Mouse (Mus musculus): ENCODE data around the gene Zfp292.
A peak's percentile ranks its signal among the peaks of the same experiment; 100 is the strongest.
"Not testable (repeated sequence)": the region's sequence is repeated elsewhere in the genome, so short reads cannot be mapped to it uniquely, and the experiment has no call there.

Zfp292 gene

DNA sequence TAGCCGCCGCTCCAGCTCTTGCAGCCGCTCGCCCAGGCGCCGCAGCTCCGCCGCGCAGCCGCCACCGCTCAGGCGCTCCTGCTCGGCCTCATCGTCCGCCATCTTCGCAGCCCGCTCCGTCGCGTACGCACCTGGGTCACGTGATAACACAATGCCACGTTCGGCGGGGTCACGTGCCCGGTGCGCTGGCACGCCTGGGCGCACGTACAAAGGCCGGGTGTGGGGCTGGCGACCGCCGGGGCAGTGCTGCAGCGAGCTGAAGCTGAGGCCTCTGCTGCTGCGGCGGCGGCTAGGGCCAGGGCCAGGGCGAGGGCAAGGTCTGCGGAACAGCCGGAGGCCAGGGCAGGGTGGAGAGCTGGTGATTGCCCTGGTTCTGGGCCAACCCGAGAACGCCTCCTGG lies at the start of gene Zfp292:
TSS of gene Zfp292 (minus strand) at position 143 of the 400 bp plus-strand sequence.
- DNase-seq (ENCODE audit: low read depth) = peak; percentile 92

GRCm38 (mm10) chr4:34928386-34928785 lies 45.6 kb upstream of the Zfp292 start:
- not testable (repeated sequence) for DNase-seq (ENCODE audit: low read depth)

DNA sequence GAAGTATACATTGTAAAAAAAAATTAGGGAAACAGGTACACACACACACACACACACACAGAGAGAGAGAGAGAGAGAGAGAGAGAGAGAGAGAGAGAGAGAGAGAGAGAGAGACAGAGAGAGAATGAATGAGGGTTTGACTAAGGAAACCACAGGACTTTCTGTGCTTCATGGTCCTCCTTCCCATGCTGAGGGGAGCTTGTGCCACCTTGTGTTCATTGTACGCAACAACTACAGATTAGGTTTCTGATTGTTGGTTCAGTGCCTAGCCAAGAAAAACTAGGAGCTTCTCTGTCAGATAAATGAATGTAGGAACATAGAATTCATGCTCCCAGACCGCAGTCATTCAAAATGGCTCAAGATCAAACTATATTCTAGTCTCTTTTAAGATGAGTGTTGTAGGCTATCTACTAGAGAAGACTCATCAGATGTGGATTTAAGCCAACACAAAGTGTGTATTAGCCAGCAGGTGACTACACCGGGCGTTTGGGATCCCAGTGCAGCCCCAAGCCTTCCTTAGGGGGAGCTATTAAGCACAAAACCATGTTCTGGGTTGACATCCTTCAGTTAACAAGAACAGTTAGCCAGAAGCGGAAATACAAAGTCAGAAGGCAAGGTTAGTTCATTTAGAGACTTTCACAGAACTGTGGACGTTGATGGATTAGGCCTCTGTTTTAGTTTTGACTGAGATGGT lies 39.6 kb upstream of the Zfp292 start:
- peak; percentile 79 for DNase-seq (ENCODE audit: low read depth)

GRCm38 (mm10) chr4:34917400-34917799 lies 34.6 kb upstream of the Zfp292 start:
- DNase-seq (ENCODE audit: low read depth) = no peak

- no peak for DNase-seq (ENCODE audit: low read depth)
Measured at GRCm38 (mm10) chr4:34912171-34912570, 29.4 kb upstream of the Zfp292 start.

- no peak for DNase-seq (ENCODE audit: low read depth)
Measured at GRCm38 (mm10) chr4:34911401-34911800, 28.6 kb upstream of the Zfp292 start.

GRCm38 (mm10) chr4:34908127-34908526 lies 25.4 kb upstream of the Zfp292 start:
- no peak for DNase-seq (ENCODE audit: low read depth)

- DNase-seq (ENCODE audit: low read depth) = no peak
Measured at GRCm38 (mm10) chr4:34907026-34907425, 24.3 kb upstream of the Zfp292 start.

- no peak for DNase-seq (ENCODE audit: low read depth)
Measured at GRCm38 (mm10) chr4:34906151-34906550, 23.4 kb upstream of the Zfp292 start.

DNA sequence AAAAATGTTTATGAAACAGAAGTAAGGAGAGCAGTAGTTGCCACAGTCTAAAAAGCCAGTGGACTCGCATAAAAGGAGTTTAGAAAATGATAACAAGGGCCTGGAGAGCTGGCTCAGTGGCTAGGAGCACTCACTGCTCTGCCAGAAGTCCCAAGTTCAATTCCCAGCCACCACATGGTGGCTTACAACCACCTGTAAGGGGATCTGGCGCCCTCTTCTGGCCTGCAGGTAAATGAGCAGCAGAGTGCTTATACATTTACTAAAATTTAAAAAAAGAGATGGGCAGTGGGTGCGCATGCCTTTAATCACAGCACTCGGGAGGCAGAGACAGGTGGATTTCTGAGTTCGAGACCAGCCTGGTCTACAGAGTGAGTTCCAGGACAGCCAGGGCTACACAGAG lies 22.6 kb upstream of the Zfp292 start:
- peak; percentile 69 for DNase-seq (ENCODE audit: low read depth)

GRCm38 (mm10) chr4:34901582-34901981 lies 18.8 kb upstream of the Zfp292 start:
- not testable (repeated sequence) for DNase-seq (ENCODE audit: low read depth)

DNA sequence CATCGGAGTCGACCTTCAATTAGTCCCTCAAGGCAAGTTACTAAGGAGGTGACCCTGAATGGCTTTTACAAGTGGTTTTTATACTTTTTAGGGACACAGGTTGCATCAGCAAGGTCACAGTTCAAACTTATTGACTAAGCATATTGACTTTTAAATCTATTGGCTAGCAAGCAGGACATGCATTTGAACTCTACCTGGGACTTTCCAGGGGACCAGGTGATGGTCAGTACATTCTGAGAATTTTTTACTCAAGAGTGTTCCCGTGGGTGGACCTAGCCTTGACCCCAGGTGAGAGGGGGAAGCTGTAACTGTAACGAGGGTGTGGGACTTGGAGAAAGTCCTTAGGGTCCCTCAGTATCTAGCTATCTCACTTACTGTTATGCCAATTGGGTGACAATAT lies 18.4 kb upstream of the Zfp292 start:
- DNase-seq (ENCODE audit: low read depth) = no peak

- DNase-seq (ENCODE audit: low read depth) = no peak
Measured at GRCm38 (mm10) chr4:34900155-34900554, 17.4 kb upstream of the Zfp292 start.

GRCm38 (mm10) chr4:34899322-34899721 lies 16.6 kb upstream of the Zfp292 start:
- DNase-seq (ENCODE audit: low read depth) = no peak

GRCm38 (mm10) chr4:34898497-34898896 lies 15.7 kb upstream of the Zfp292 start:
- no peak for DNase-seq (ENCODE audit: low read depth)

DNA sequence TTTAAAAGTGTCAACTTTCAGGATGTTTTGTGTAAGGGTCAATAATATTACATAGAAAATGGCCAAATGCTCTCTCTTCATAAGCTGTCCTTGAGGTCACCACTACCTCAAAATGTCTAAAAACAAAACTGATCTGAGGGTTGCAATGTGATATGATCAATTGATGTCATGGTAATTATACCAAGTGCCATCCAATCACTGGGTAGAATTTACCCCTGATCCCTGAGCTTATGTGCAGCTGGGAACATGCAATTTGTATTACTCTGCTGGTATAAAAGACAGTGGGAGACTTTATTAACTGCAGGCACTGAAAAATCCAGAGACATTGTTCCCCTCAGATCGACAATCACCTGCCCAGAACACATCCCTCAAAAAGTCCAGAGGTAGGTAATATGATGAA lies 10.7 kb upstream of the Zfp292 start, which contains the start of gene Cga:
TSS of gene Cga (plus strand) at position 301 of the 400 bp plus-strand sequence.
- no peak for DNase-seq (ENCODE audit: low read depth)

DNA sequence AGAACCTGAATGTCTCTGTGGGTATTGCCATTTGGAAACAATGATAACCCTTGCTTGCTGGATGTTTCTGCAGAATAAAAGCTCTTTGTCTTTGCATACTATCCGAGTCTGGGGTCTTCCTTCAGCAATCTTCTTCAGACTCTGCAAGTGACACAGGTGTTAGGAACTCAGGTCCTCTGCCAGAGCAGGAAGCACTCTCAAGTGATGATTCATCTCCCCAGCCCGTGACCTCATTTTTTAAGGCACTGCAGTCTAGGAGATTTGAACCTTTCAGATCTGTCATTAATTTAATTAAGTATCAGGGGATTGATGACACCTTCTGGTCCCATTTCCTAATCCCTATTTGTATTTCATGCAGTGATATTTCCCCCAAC lies 7.0 kb upstream of the Zfp292 start:
- no peak for DNase-seq (ENCODE audit: low read depth)

- DNase-seq (ENCODE audit: low read depth) = no peak
Measured at GRCm38 (mm10) chr4:34889101-34889811, 6.5 kb upstream of the Zfp292 start.

DNA sequence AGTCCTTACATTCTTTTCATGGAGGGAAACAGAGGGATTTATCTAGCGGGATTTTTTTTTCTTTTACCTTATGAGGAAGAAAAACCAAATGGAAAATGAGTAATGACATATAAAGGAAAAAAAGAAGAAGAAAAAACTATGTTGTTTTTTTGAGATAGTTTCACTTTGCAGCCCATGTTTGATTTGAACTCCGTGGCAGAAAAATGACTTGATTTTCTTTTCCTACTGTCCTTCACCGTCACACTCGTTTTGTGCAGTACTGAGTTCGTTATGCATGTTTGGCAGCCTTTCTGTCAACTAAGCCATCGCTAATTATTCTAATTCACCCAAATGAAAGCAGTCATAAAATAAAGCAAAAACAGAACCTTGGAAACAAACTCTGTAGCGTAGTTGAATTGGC lies 4.5 kb upstream of the Zfp292 start:
- no peak for DNase-seq (ENCODE audit: low read depth)

DNA sequence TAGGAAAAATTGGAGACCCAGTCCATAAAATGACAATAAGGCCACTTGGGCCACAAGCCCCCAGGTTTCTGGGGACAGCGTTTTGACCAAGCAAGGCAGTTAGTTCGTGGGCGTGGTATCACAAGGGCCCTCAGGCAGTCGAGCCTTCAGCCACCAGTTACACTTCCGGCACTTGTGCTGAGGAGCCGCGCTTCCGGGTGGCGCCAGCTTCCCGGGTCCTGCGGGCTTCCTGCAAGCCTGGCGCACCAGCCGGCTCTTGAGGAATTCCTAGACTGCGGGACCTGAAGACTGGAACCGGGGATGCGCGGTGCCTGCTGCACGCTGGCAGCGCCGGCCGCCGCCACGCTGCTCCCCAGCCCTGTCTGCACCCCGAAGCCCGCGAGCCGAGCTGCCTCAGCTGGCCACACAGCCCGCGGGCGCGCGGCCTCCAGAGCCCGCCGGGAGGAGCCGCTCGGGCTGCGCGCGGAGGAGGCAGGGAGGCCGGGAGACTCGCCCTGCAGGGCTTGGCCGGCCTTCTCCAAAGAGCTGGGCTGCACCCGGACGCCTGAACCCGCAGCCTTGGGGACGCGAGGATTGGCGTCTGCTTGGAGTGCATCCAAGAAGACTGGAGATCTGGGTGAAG lies 3.8 kb upstream of the Zfp292 start:
- peak; percentile 86 for DNase-seq (ENCODE audit: low read depth)

- no peak for DNase-seq (ENCODE audit: low read depth)
Measured at GRCm38 (mm10) chr4:34885631-34886351, 3.0 kb upstream of the Zfp292 start.

DNA sequence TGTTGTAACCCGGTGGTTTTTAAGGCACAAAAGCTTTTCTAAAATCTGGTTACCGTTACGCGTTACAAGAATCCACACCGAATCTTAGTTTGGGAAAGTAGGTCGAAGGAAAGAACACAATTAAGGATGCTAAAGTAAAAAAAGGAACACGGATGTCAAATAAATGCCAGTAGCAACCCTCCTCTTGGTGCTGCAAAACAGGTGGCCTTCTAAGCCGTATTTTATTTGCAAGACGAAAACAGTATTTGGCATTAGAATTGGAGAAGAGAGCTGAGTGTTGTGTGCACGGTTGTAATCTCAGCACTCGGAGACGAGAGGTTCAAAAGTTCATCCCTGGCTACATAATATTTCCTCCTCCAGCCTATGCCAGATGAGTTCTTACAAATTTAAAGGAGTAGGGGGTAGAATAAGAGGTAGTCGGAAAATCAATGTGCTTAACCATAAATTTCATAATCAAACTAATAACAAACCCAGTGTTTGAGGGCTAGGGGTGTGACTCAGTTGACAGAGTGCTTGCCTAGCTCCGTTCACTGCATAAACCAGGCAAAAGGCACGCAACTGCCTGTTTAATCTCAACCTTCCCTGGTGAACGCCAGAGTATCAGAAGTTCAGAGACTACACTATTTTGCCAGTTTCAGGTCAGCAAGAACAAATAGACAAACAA lies 738 bp upstream of the Zfp292 start:
- DNase-seq (ENCODE audit: low read depth) = peak; percentile 31
